Mouse (Mus musculus): ENCODE measurements around the gene Rps6kl1.

GRCm38 (mm10) chr12:85104789-85105188, 46.3 kb downstream of the Rps6kl1 start:
- TF ChIP-seq CTCF (IDR thresholded peaks at IDR 0.05; ENCODE audit: low read depth, low read length), result no peak
- no peak for TF ChIP-seq POLR2A (IDR thresholded peaks at IDR 0.05; ENCODE audit: extremely low read depth, insufficient read depth, low read length)

All from liver, adult 2 months (tissue).